Mouse (Mus musculus): ENCODE measurements at regions not wholly inside any gene's neighbourhood (a gene's known extent, or its start where the extent isn't known, plus 50 kb on each side); places are given as distances from the start of the nearest gene placed in this dataset.

GRCm38 (mm10) chr13:26026386-26026785 is 743.6 kb downstream of the Hdgfl1 start:
- DNase-seq, result no peak

GRCm38 (mm10) chr13:26024696-26025095 is 745.3 kb downstream of the Hdgfl1 start:
- DNase-seq, result no peak

- no peak for DNase-seq
Measured at GRCm38 (mm10) chr13:26020491-26020890, 749.5 kb downstream of the Hdgfl1 start.

- no peak for DNase-seq
Measured at GRCm38 (mm10) chr13:26009131-26009530, 738.8 kb upstream of the Nrsn1 start.

- no peak for DNase-seq
Measured at GRCm38 (mm10) chr13:26004768-26005560, 734.7 kb upstream of the Nrsn1 start.

- DNase-seq, result no peak
Measured at GRCm38 (mm10) chr13:25993526-25993925, 723.2 kb upstream of the Nrsn1 start.

- no peak for DNase-seq
Measured at GRCm38 (mm10) chr13:25989067-25989756, 718.9 kb upstream of the Nrsn1 start.

GRCm38 (mm10) chr13:25984535-25984934 is 714.2 kb upstream of the Nrsn1 start:
- DNase-seq, result no peak

GRCm38 (mm10) chr13:25983659-25984058 is 713.4 kb upstream of the Nrsn1 start:
- no peak for DNase-seq

- no peak for DNase-seq
Measured at GRCm38 (mm10) chr13:25978648-25979047, 708.3 kb upstream of the Nrsn1 start.

- no peak for DNase-seq
Measured at GRCm38 (mm10) chr13:25958592-25958991, 688.3 kb upstream of the Nrsn1 start.

GRCm38 (mm10) chr13:25958153-25958466 is 687.8 kb upstream of the Nrsn1 start:
- DNase-seq, result no peak

- no peak for DNase-seq
Measured at GRCm38 (mm10) chr13:25957451-25958152, 687.3 kb upstream of the Nrsn1 start.

GRCm38 (mm10) chr13:25937631-25938030 is 667.3 kb upstream of the Nrsn1 start:
- no peak for DNase-seq

- DNase-seq, result no peak
Measured at GRCm38 (mm10) chr13:25933783-25934182, 663.5 kb upstream of the Nrsn1 start.

GRCm38 (mm10) chr13:25933246-25933645 is 662.9 kb upstream of the Nrsn1 start:
- DNase-seq, result no peak

- no peak for DNase-seq
Measured at GRCm38 (mm10) chr13:25932810-25933209, 662.5 kb upstream of the Nrsn1 start.

GRCm38 (mm10) chr13:25932365-25932764 is 662.1 kb upstream of the Nrsn1 start:
- DNase-seq, result no peak

- no peak for DNase-seq
Measured at GRCm38 (mm10) chr13:25925685-25926084, 655.4 kb upstream of the Nrsn1 start.

- no peak for DNase-seq
Measured at GRCm38 (mm10) chr13:25899871-25900270, 629.6 kb upstream of the Nrsn1 start.

- no peak for DNase-seq
Measured at GRCm38 (mm10) chr13:25893150-25893549, 622.8 kb upstream of the Nrsn1 start.

GRCm38 (mm10) chr13:25882818-25883217 is 612.5 kb upstream of the Nrsn1 start:
- no peak for DNase-seq

- no peak for DNase-seq
Measured at GRCm38 (mm10) chr13:25868923-25869322, 598.6 kb upstream of the Nrsn1 start.

GRCm38 (mm10) chr13:25858207-25858606 is 587.9 kb upstream of the Nrsn1 start:
- no peak for DNase-seq
